Mouse (Mus musculus) MEL (cell line): ENCODE measurements around the gene Timm8b. TPM values are rescaled to one million over a fixed set of nuclear protein-coding genes. Genes with fewer than 3 reads are reported as not detected.

Source experiments
- DNase-seq: peaks from one replicate; pipeline ENCODE4 v3.0.0; 2011; ENCODE audit warnings: low read depth, low spot score
- H3K27ac ChIP-seq: 2 replicates; pipeline ENCODE4 v1.5.1; 2012; ENCODE audit warnings: low read depth, mild to moderate bottlenecking, control low read depth, low read length, moderate library complexity; ENCODE audit not compliant: control insufficient read depth
- H3K27me3 ChIP-seq, 2 experiments: fragments of 150-350 bp in 1 of 2; sonication (generic) in 1 of 2; 2 replicates each; pipeline ENCODE4 v1.6.1; 2012; ENCODE audit warnings: low read length in 2 of 2, mild to moderate bottlenecking in 2 of 2, improper control_type of control experiment in 1 of 2, moderate library complexity in 1 of 2; ENCODE audit not compliant: insufficient read depth in 2 of 2, control insufficient read depth in 1 of 2
- H3K36me3 ChIP-seq, 2 experiments: 2 replicates each; pipeline ENCODE4 v1.6.1; 2012 to 2014; ENCODE audit warnings: low read length in 2 of 2, improper control_type of control experiment in 1 of 2, inconsistent platforms in 1 of 2, mild to moderate bottlenecking in 1 of 2; ENCODE audit not compliant: insufficient read depth in 2 of 2, control insufficient read depth in 1 of 2
- H3K4me1 ChIP-seq, 2 experiments: fragments of 150-350 bp in 1 of 2; sonication (generic) in 1 of 2; 2 replicates each; pipeline ENCODE4 v1.6.1; 2012; ENCODE audit warnings: low read length in 2 of 2, improper control_type of control experiment in 1 of 2, mild to moderate bottlenecking in 1 of 2; ENCODE audit not compliant: insufficient read depth in 2 of 2, control insufficient read depth in 1 of 2
- H3K4me3 ChIP-seq, 2 experiments: fragments of 150-350 bp in 1 of 2; sonication (generic) in 1 of 2; 2 replicates each; pipeline ENCODE4 v1.5.1; 2012; ENCODE audit warnings: low read depth in 2 of 2, low read length in 2 of 2, mild to moderate bottlenecking in 2 of 2, moderate library complexity in 2 of 2, control low read depth in 1 of 2, improper control_type of control experiment in 1 of 2; ENCODE audit not compliant: control insufficient read depth in 1 of 2, insufficient read depth in 1 of 2
- H3K79me2 ChIP-seq: 2 replicates; pipeline ENCODE4 v1.6.1; 2012; ENCODE audit warnings: mild to moderate bottlenecking, low read length, moderate library complexity; ENCODE audit not compliant: control insufficient read depth, poor library complexity, insufficient read depth
- H3K9ac ChIP-seq: 2 replicates; pipeline ENCODE4 v1.6.1; 2012; ENCODE audit warnings: low read depth, mild to moderate bottlenecking, control low read depth, low read length, moderate library complexity; ENCODE audit not compliant: control insufficient read depth, poor library complexity, severe bottlenecking
- H3K9me3 ChIP-seq: fragments of 150-350 bp; sonication (generic); replicated peaks from 2 replicates; pipeline ENCODE4 v1.6.1; 2012; ENCODE audit warnings: mild to moderate bottlenecking, low read length, improper control_type of control experiment, moderate library complexity; ENCODE audit not compliant: insufficient read depth
- CHD1 ChIP-seq: IDR thresholded peaks from 2 replicates; pipeline ENCODE4 v1.6.1; 2012; ENCODE audit warnings: low read depth, mild to moderate bottlenecking, inconsistent platforms, low read length, improper control_type of control experiment
- E2F4 ChIP-seq: IDR thresholded peaks from 2 replicates; pipeline ENCODE4 v1.6.1; 2011; ENCODE audit warnings: low read depth, low read length, improper control_type of control experiment, borderline replicate concordance
- GATA1 ChIP-seq: IDR thresholded peaks from 2 replicates; pipeline ENCODE4 v1.6.1; 2011; ENCODE audit warnings: low read depth, low read length, improper control_type of control experiment
- HCFC1 ChIP-seq: IDR thresholded peaks from 2 replicates; pipeline ENCODE4 v1.6.1; 2012; ENCODE audit warnings: low read depth, mild to moderate bottlenecking, inconsistent platforms, low read length, improper control_type of control experiment, moderate library complexity
- JUND ChIP-seq: IDR thresholded peaks from 2 replicates; pipeline ENCODE4 v1.6.1; 2011; ENCODE audit warnings: low read depth, mild to moderate bottlenecking, improper control_type of control experiment, low read length
- KAT2A ChIP-seq: conservative IDR thresholded peaks from 2 replicates; pipeline ENCODE4 v1.6.1; 2012; ENCODE audit warnings: low read depth, low read length, improper control_type of control experiment, inconsistent platforms
- MAX ChIP-seq: IDR thresholded peaks from 2 replicates; pipeline ENCODE4 v1.6.1; 2011; ENCODE audit warnings: low read length, improper control_type of control experiment
- MXI1 ChIP-seq: IDR thresholded peaks from 2 replicates; pipeline ENCODE4 v1.6.1; 2011; ENCODE audit warnings: mild to moderate bottlenecking, low read depth, low read length, improper control_type of control experiment
- NELFE ChIP-seq: IDR thresholded peaks from 2 replicates; pipeline ENCODE4 v1.6.1; 2011; ENCODE audit warnings: low read depth, low read length, improper control_type of control experiment
- SIN3A ChIP-seq: IDR thresholded peaks from 2 replicates; pipeline ENCODE4 v1.6.1; 2012; ENCODE audit warnings: low read length, improper control_type of control experiment, inconsistent platforms
- SMC3 ChIP-seq: IDR thresholded peaks from 2 replicates; pipeline ENCODE4 v1.6.1; 2011; ENCODE audit warnings: low read depth, low read length, improper control_type of control experiment
- TAL1 ChIP-seq: IDR thresholded peaks from 2 replicates; pipeline ENCODE4 v1.6.1; 2012; ENCODE audit warnings: mild to moderate bottlenecking, inconsistent platforms, low read length, moderate library complexity, mixed read lengths
- USF1 ChIP-seq: IDR thresholded peaks from 2 replicates; pipeline ENCODE4 v1.6.1; 2014; ENCODE audit warnings: low read depth, mild to moderate bottlenecking, inconsistent platforms, low read length, improper control_type of control experiment, moderate library complexity
- ZNF384 ChIP-seq: IDR thresholded peaks from 2 replicates; pipeline ENCODE4 v1.6.1; 2012; ENCODE audit warnings: low read depth, mild to moderate bottlenecking, inconsistent platforms, low read length, improper control_type of control experiment
- polyA plus RNA-seq, 2 experiments: library from polyadenylated mRNA; stranded (reverse) in 1 of 2; unstranded in 1 of 2; fragments of >175 nt in 1 of 2; fragments of >200 nt in 1 of 2; gene quantifications; 2 replicates each; pipeline versions ENCODE4 v1.2.1 to v1.2.4; 2012; ENCODE audit warnings: low replicate concordance in 2 of 2, low read depth in 1 of 2; ENCODE audit not compliant: insufficient read length in 2 of 2, insufficient read depth in 1 of 2, missing spikeins in 1 of 2
- total RNA-seq: library from RNA; depleted of rRNA; stranded (reverse); fragments of 300-350 nt; gene quantifications from 2 replicates; pipeline ENCODE4 v1.2.3, GENCODE M21; 2012

The Timm8b gene
- total and polyA plus RNA-seq, 3 experiments: 129 to 247 TPM; not detected in 1

- peaks cover 24 to 28% of the 10 kb centered on the region in 2 experiments for H3K36me3 ChIP-seq
- H3K9ac ChIP-seq: peak overlapping the region; percentile 89
- no peaks in the 10 kb centered on the region for H3K27me3 ChIP-seq
- no peaks in the 10 kb centered on the region for H3K9me3 ChIP-seq
- H3K27ac ChIP-seq: peak overlapping the region; percentile 76
- no peak for DNase-seq
- peak overlapping the region; percentile 80 to 88 for H3K4me3 ChIP-seq
- peaks cover 49% of the 10 kb centered on the region for H3K79me2 ChIP-seq
- H3K4me1 ChIP-seq: peaks cover 1 to 23% of the 10 kb centered on the region in 2 experiments; a peak in 2 of 4 replicates
- TF ChIP-seq NELFE: no peak
- 0 out of 2 replicates have a peak, but pooled peaks have one; percentile 48 for TF ChIP-seq CHD1
- peak; percentile 63 for TF ChIP-seq GATA1
These were observed 628 bp downstream of the Timm8b start for GRCm38 (mm10) chr9:50604338-50604737.

- Histone ChIP-seq H3K9ac (no peak overlapping the region), H3K36me3 (peaks cover 18 to 20% of the 10 kb centered on the region in 2 experiments), H3K27ac (no peak overlapping the region), H3K79me2 (peaks cover 34% of the 10 kb centered on the region), H3K27me3 (no peaks in the 10 kb centered on the region), H3K4me3 (no peak overlapping the region), H3K4me1 (peaks cover 3 to 4% of the 10 kb centered on the region in 2 experiments; a peak in 3 of 4 replicates), H3K9me3 (no peaks in the 10 kb centered on the region)
- TF ChIP-seq KAT2A: no peak
- no peak for TF ChIP-seq ZNF384
- no peak for TF ChIP-seq SMC3
- TF ChIP-seq MAX: no peak
- no peak for TF ChIP-seq E2F4
- no peak for TF ChIP-seq TAL1
- no peak for TF ChIP-seq JUND
- TF ChIP-seq USF1: no peak
- no peak for TF ChIP-seq HCFC1
- no peak for DNase-seq
These were observed 8.4 kb downstream of the Timm8b start for GRCm38 (mm10) chr9:50612115-50612514.

- no peak for DNase-seq
- peaks cover 5 to 25% of the 10 kb centered on the region in 2 experiments for H3K36me3 ChIP-seq
- peak overlapping the region; percentile 95 for H3K27ac ChIP-seq
- H3K27me3 ChIP-seq: no peaks in the 10 kb centered on the region
- no peaks in the 10 kb centered on the region for H3K9me3 ChIP-seq
- H3K4me1 ChIP-seq: peaks cover 4 to 10% of the 10 kb centered on the region in 2 experiments; a peak in 3 of 4 replicates
- peak overlapping the region; percentile 97 for H3K9ac ChIP-seq
- no peak for TF ChIP-seq SIN3A
- 0 out of 2 replicates have a peak, but pooled peaks have one; percentile 20 for TF ChIP-seq MXI1
- TF ChIP-seq, all 39 proteins: peak for 1
- Histone ChIP-seq H3K79me2 (peaks cover 33% of the 10 kb centered on the region), H3K4me3 (peak overlapping the region; percentile 95 to 99)
These were observed 12.5 kb downstream of the Timm8b start for GRCm38 (mm10) chr9:50616161-50616560.
